Mouse (Mus musculus) limb, embryonic 10.5 days (tissue): ENCODE results near the gene Znrf3. TPM values are rescaled to one million over a fixed set of nuclear protein-coding genes. Genes with fewer than 3 reads are reported as not detected.

Experiments
- DNase-seq: peaks from one replicate; pipeline ENCODE4 v3.0.0-alpha.2; 2017; ENCODE audit warnings: low spot score
- H3K27ac ChIP-seq: fragments of 300-500 bp; sonication (generic); 2 replicates; pipeline ENCODE4 v1.5.1; 2016; ENCODE audit warnings: mild to moderate bottlenecking
- H3K27me3 ChIP-seq: fragments of 300-500 bp; sonication (generic); 2 replicates; pipeline ENCODE4 v1.6.1; 2016; ENCODE audit warnings: low read depth, mild to moderate bottlenecking; ENCODE audit not compliant: poor library complexity, severe bottlenecking
- H3K36me3 ChIP-seq: fragments of 300-500 bp; sonication (generic); 2 replicates; pipeline ENCODE4 v1.6.1; 2016; ENCODE audit warnings: mild to moderate bottlenecking, moderate library complexity
- H3K4me1 ChIP-seq: fragments of 300-500 bp; sonication (generic); 2 replicates; pipeline ENCODE4 v1.6.1; 2016
- H3K4me3 ChIP-seq: fragments of 300-500 bp; sonication (generic); 2 replicates; pipeline ENCODE4 v1.5.1; 2016; ENCODE audit warnings: mild to moderate bottlenecking, moderate library complexity
- H3K9me3 ChIP-seq: fragments of 300-500 bp; sonication (generic); replicated peaks from 2 replicates; pipeline ENCODE4 v1.6.1; 2016; ENCODE audit warnings: mild to moderate bottlenecking
- whole genome bisulfite sequencing: fragments of 180-500 bp; shearing (Covaris S2); methylation state at CpG from one replicate; pipeline ENCODE4 v1.1.7; 2016; 5-methylcytosine and 5-hydroxymethylcytosine counted together
- polyA plus RNA-seq: library from polyadenylated mRNA; unstranded; fragments of >200 nt; fragmentation: Nextera tagmentation; extraction: Ambion mirVana; gene quantifications from 2 replicates; pipeline ENCODE4 v1.2.1, GENCODE M21; 2016

The Znrf3 gene
- polyA plus RNA-seq, 1 experiment from 2014 or later, result 12.9 TPM

GRCm38 (mm10) chr11:5290691-5291090, 154.0 kb downstream of the Znrf3 start:
- Histone ChIP-seq H3K27me3 (no peaks in the 10 kb centered on the region), H3K27ac (no peak overlapping the region), H3K4me1 (peaks cover 11% of the 10 kb centered on the region), H3K36me3 (peaks cover 35% of the 10 kb centered on the region), H3K4me3 (no peak overlapping the region), H3K9me3 (no peaks in the 10 kb centered on the region)
- 25% methylated on average over 5 of the region's 5 CpGs for WGBS
- peak; percentile 79 for DNase-seq

- peaks cover 42% of the 10 kb centered on the region for H3K36me3 ChIP-seq
- no peaks in the 10 kb centered on the region for H3K27me3 ChIP-seq
- H3K4me1 ChIP-seq, result 0 out of 2 replicates have a peak, but pooled peaks cover 6% of the 10 kb centered on the region
- no peak overlapping the region for H3K4me3 ChIP-seq
- WGBS, result 93% methylated on average over 4 of the region's 4 CpGs
- no peaks in the 10 kb centered on the region for H3K9me3 ChIP-seq
- no peak for DNase-seq
- no peak overlapping the region for H3K27ac ChIP-seq
These were observed 154.6 kb downstream of the Znrf3 start for GRCm38 (mm10) chr11:5289826-5290580.

- Histone ChIP-seq H3K4me3 (no peak overlapping the region), H3K27ac (no peak overlapping the region), H3K9me3 (no peaks in the 10 kb centered on the region), H3K4me1 (no peaks in the 10 kb centered on the region), H3K27me3 (no peaks in the 10 kb centered on the region), H3K36me3 (peaks cover 93% of the 10 kb centered on the region)
- WGBS, result 92% methylated on average over 2 of the region's 2 CpGs
- no peak for DNase-seq
These were observed 160.7 kb downstream of the Znrf3 start for GRCm38 (mm10) chr11:5283987-5284386.

GRCm38 (mm10) chr11:5280932-5281331, 163.7 kb downstream of the Znrf3 start:
- Histone ChIP-seq H3K27ac (no peak overlapping the region), H3K4me1 (no peaks in the 10 kb centered on the region), H3K36me3 (peaks cover 68% of the 10 kb centered on the region), H3K9me3 (no peaks in the 10 kb centered on the region), H3K4me3 (no peak overlapping the region), H3K27me3 (no peaks in the 10 kb centered on the region)
- DNase-seq, result no peak
- WGBS, result 93% methylated on average over 7 of the region's 7 CpGs

GRCm38 (mm10) chr11:5278463-5278862, 166.2 kb downstream of the Znrf3 start:
- no peak overlapping the region for H3K4me3 ChIP-seq
- 86% methylated on average over 2 of the region's 2 CpGs for WGBS
- H3K9me3 ChIP-seq, result no peaks in the 10 kb centered on the region
- DNase-seq, result no peak
- H3K4me1 ChIP-seq, result no peaks in the 10 kb centered on the region
- H3K27me3 ChIP-seq, result no peaks in the 10 kb centered on the region
- no peak overlapping the region for H3K27ac ChIP-seq
- peaks cover 44% of the 10 kb centered on the region for H3K36me3 ChIP-seq

GRCm38 (mm10) chr11:5277307-5277971, 167.2 kb downstream of the Znrf3 start:
- 82% methylated on average over 5 of the region's 5 CpGs for WGBS
- peaks cover 34% of the 10 kb centered on the region for H3K36me3 ChIP-seq
- no peak for DNase-seq
- no peaks in the 10 kb centered on the region for H3K9me3 ChIP-seq
- no peaks in the 10 kb centered on the region for H3K27me3 ChIP-seq
- no peak overlapping the region for H3K27ac ChIP-seq
- no peak overlapping the region for H3K4me3 ChIP-seq
- no peaks in the 10 kb centered on the region for H3K4me1 ChIP-seq

- DNase-seq, result no peak
These were observed 169.4 kb downstream of the Znrf3 start for GRCm38 (mm10) chr11:5275216-5275615.

GRCm38 (mm10) chr11:5272536-5273234, 172.0 kb downstream of the Znrf3 start:
- no peaks in the 10 kb centered on the region for H3K36me3 ChIP-seq
- no peaks in the 10 kb centered on the region for H3K27me3 ChIP-seq
- peaks cover 9% of the 10 kb centered on the region for H3K4me1 ChIP-seq
- H3K27ac ChIP-seq, result no peak overlapping the region
- 83% methylated on average over 9 of the region's 9 CpGs for WGBS
- DNase-seq, result no peak
- H3K9me3 ChIP-seq, result no peaks in the 10 kb centered on the region
- no peak overlapping the region for H3K4me3 ChIP-seq

More at GRCm38 (mm10) chr11:5275216-5275615, 169.4 kb downstream of the Znrf3 start:
- Histone ChIP-seq H3K27ac (no peak overlapping the region), H3K4me1 (peaks cover 9% of the 10 kb centered on the region), H3K36me3 (peaks cover 12% of the 10 kb centered on the region), H3K9me3 (no peaks in the 10 kb centered on the region), H3K27me3 (no peaks in the 10 kb centered on the region), H3K4me3 (no peak overlapping the region)
- WGBS, result 86% methylated on average over 4 of the region's 4 CpGs

GRCm38 (mm10) chr11:5272066-5272360, 172.6 kb downstream of the Znrf3 start:
- Histone ChIP-seq H3K27me3 (no peaks in the 10 kb centered on the region), H3K27ac (no peak overlapping the region), H3K36me3 (no peaks in the 10 kb centered on the region), H3K9me3 (no peaks in the 10 kb centered on the region), H3K4me1 (peaks cover 9% of the 10 kb centered on the region), H3K4me3 (no peak overlapping the region)
- 82% methylated on average over 4 of the region's 4 CpGs for WGBS
- no peak for DNase-seq

GRCm38 (mm10) chr11:5271274-5272065, 173.2 kb downstream of the Znrf3 start:
- Histone ChIP-seq H3K4me3 (no peak overlapping the region), H3K27me3 (no peaks in the 10 kb centered on the region), H3K27ac (no peak overlapping the region), H3K36me3 (no peaks in the 10 kb centered on the region), H3K4me1 (peaks cover 9% of the 10 kb centered on the region), H3K9me3 (no peaks in the 10 kb centered on the region)
- DNase-seq, result no peak
- WGBS, result 56% methylated on average over 9 of the region's 9 CpGs

GRCm38 (mm10) chr11:5269846-5270461, 174.7 kb downstream of the Znrf3 start:
- WGBS, result 93% methylated on average over 8 of the region's 8 CpGs
- DNase-seq, result no peak
- Histone ChIP-seq H3K4me1 (peaks cover 9% of the 10 kb centered on the region), H3K9me3 (no peaks in the 10 kb centered on the region), H3K4me3 (no peak overlapping the region), H3K36me3 (no peaks in the 10 kb centered on the region), H3K27ac (no peak overlapping the region), H3K27me3 (no peaks in the 10 kb centered on the region)

- Histone ChIP-seq H3K4me3 (no peak overlapping the region), H3K9me3 (no peaks in the 10 kb centered on the region), H3K4me1 (peaks cover 13% of the 10 kb centered on the region), H3K27me3 (peaks cover 13% of the 10 kb centered on the region), H3K27ac (no peak overlapping the region), H3K36me3 (no peaks in the 10 kb centered on the region)
- DNase-seq, result no peak
- 83% methylated on average over 8 of the region's 8 CpGs for WGBS
These were observed 178.9 kb downstream of the Znrf3 start for GRCm38 (mm10) chr11:5265764-5266163.
